Mouse (Mus musculus) liver, postnatal 0 days (tissue): Measurements from ENCODE around the gene Zfp385c. TPM values are rescaled to one million over a fixed set of nuclear protein-coding genes. Genes with fewer than 3 reads are reported as not detected.
"Not testable (repeated sequence)": the region's sequence is repeated elsewhere in the genome, so short reads cannot be mapped to it uniquely, and the experiment has no call there.

ENCODE experiments used
- ATAC-seq: fragments of 200-750 bp; cut with Nextera tagmentation; 2 replicates; pipeline ENCODE4 v1.8.0; 2017; ENCODE audit warnings: mild to moderate bottlenecking, moderate library complexity
- DNase-seq: peaks from one replicate; pipeline ENCODE4 v3.0.0-alpha.2; 2016
- H3K27ac ChIP-seq: fragments of 300-500 bp; sonication (generic); 2 replicates; pipeline ENCODE4 v1.5.1; 2014; ENCODE audit warnings: antibody characterized with exemption, moderate library complexity, mild to moderate bottlenecking, low read depth
- H3K27me3 ChIP-seq: fragments of 300-500 bp; sonication (generic); 2 replicates; pipeline ENCODE4 v1.6.1; 2014; ENCODE audit warnings: low read length, control low read depth, mixed read lengths; ENCODE audit not compliant: insufficient read depth
- H3K36me3 ChIP-seq: fragments of 300-500 bp; sonication (generic); replicated peaks from 2 replicates; pipeline ENCODE4 v1.6.1; 2014; ENCODE audit warnings: mild to moderate bottlenecking, control low read depth, low read length, moderate library complexity, mixed read lengths; ENCODE audit not compliant: insufficient read depth
- H3K4me1 ChIP-seq: fragments of 300-500 bp; sonication (generic); 2 replicates; pipeline ENCODE4 v1.6.1; 2014; ENCODE audit warnings: antibody characterized with exemption, mild to moderate bottlenecking, control low read depth; ENCODE audit not compliant: insufficient read depth
- H3K4me2 ChIP-seq: fragments of 300-500 bp; sonication (generic); 2 replicates; pipeline ENCODE4 v1.6.1; 2014; ENCODE audit warnings: low read depth, mild to moderate bottlenecking, low read length, moderate library complexity, mixed read lengths
- H3K4me3 ChIP-seq: fragments of 300-500 bp; sonication (generic); 2 replicates; pipeline ENCODE4 v1.5.1; 2014; ENCODE audit warnings: low read depth, low read length
- H3K9ac ChIP-seq: fragments of 300-500 bp; sonication (generic); replicated peaks from 2 replicates; pipeline ENCODE4 v1.6.1; 2014; ENCODE audit warnings: mild to moderate bottlenecking, moderate library complexity
- H3K9me3 ChIP-seq: fragments of 300-500 bp; sonication (generic); 2 replicates; pipeline ENCODE4 v1.6.1; 2016; ENCODE audit warnings: mild to moderate bottlenecking, control low read depth, low read length, mixed read lengths
- CTCF ChIP-seq: sonication (generic); IDR thresholded peaks from 2 replicates; pipeline ENCODE4 v1.5.1; 2016; ENCODE audit warnings: antibody characterized with exemption, low read depth
- EP300 ChIP-seq: IDR thresholded peaks from 2 replicates; pipeline ENCODE4 v1.6.1; 2016; ENCODE audit warnings: antibody characterized with exemption, low read depth, mild to moderate bottlenecking
- whole genome bisulfite sequencing: fragments of 180-500 bp; shearing (Covaris S2); extraction: QIAGEN DNeasy Blood & Tissue Kit; methylation state at CpG from one replicate; pipeline ENCODE4 v1.1.7; 2014; ENCODE audit not compliant: insufficient replicate concordance; 5-methylcytosine and 5-hydroxymethylcytosine counted together
- polyA plus RNA-seq: library from polyadenylated mRNA; unstranded; fragments of >200 nt; fragmentation: Nextera tagmentation; extraction: Ambion mirVana; gene quantifications from 2 replicates; pipeline ENCODE4 v1.2.1, GENCODE M21; 2015

Zfp385c gene
- polyA plus RNA-seq, 1 experiment from 2014 or later, result not detected

DNA sequence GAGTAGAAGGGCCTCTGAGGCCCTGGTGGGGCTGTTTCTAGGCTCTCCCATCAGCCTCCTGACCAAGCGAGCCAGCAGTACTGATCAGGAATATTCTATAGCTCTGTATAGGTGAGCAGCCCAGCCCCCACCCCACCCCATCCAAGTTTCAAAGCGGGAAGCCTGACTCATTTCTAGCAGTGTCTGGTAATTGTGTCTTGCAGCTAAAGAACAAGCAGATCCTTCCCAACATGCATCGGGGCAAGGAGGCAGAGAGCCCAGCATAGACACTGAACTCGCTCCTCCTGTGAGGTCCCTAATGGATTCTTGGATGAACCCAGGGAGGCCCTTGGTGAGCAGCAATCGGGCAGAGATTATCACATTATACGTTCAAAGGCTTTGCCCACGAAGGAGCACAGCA is 14.4 kb downstream of the Zfp385c start:
- H3K27ac ChIP-seq, result no peak overlapping the region
- no peaks in the 10 kb centered on the region for H3K4me1 ChIP-seq
- no peak for TF ChIP-seq EP300
- no peak for TF ChIP-seq CTCF
- no peak for DNase-seq
- no peak for ATAC-seq
- no peak overlapping the region for H3K4me3 ChIP-seq
- H3K4me2 ChIP-seq, result no peak overlapping the region
- H3K36me3 ChIP-seq, result no peaks in the 10 kb centered on the region
- 50% methylated on average over 7 of the region's 7 CpGs for WGBS
- H3K9ac ChIP-seq, result no peak overlapping the region
- no peaks in the 10 kb centered on the region for H3K9me3 ChIP-seq
- H3K27me3 ChIP-seq, result peaks cover 8% of the 10 kb centered on the region; the same call in 1 of the 2 replicates

DNA sequence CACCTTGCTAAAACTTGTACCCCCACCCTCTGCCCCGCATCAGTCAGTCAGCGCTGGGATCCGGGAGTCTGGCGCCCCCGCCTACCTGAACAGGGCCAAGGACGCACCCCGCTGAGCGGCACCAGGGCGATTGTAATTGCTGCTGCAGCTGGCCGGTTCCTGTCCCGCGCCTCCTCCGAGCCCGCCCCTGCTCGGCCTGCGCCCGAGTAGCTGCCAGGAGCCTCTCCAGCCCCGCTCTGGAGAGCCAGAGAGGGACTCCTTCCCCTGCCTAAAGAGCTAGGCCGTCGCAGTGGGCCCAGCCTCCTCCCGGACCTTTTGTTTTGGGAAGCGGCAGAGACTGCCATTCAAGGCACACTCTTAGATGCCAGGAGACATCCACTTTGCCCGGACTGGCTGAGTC is 19.1 kb downstream of the Zfp385c start:
- H3K9ac ChIP-seq, result no peak overlapping the region
- H3K4me3 ChIP-seq, result no peak overlapping the region
- H3K36me3 ChIP-seq, result no peaks in the 10 kb centered on the region
- H3K4me2 ChIP-seq, result no peak overlapping the region
- ATAC-seq (no peak), DNase-seq (peak; percentile 20)
- no peaks in the 10 kb centered on the region for H3K4me1 ChIP-seq
- TF ChIP-seq EP300, result no peak
- TF ChIP-seq CTCF, result no peak
- H3K27me3 ChIP-seq, result peaks cover 8% of the 10 kb centered on the region; the same call in 1 of the 2 replicates
- H3K9me3 ChIP-seq, result no peaks in the 10 kb centered on the region
- H3K27ac ChIP-seq, result no peak overlapping the region
- WGBS, result 11% methylated on average over 23 of the region's 23 CpGs

DNA sequence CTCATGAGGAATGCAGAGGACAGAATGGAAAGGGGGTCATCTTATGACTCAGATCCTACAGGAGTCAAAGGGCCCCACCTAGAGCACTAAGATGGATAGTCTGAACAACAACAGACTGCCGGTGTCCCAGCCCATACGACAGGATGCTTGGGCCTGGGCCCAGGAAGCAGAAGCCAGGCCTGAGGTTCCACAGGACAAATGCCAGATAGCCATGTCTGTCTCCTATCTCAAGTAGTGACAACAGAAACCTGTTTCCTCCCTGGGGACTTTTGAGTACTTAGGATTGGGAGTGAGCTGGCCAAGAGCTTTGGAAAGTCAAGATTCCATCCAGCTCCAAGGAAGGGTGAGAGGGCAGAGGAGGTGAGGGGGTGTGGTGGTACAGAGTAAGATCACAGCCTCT is 20.3 kb downstream of the Zfp385c start:
- Histone ChIP-seq H3K4me3 (no peak overlapping the region), H3K9ac (no peak overlapping the region), H3K4me2 (no peak overlapping the region), H3K9me3 (no peaks in the 10 kb centered on the region), H3K27me3 (peaks cover 8% of the 10 kb centered on the region; the same call in 1 of the 2 replicates), H3K27ac (no peak overlapping the region), H3K4me1 (no peaks in the 10 kb centered on the region), H3K36me3 (no peaks in the 10 kb centered on the region)
- WGBS, result 48% methylated on average over 2 of the region's 2 CpGs
- TF ChIP-seq EP300 (no peak), CTCF (no peak)
- ATAC-seq (no peak), DNase-seq (no peak)

DNA sequence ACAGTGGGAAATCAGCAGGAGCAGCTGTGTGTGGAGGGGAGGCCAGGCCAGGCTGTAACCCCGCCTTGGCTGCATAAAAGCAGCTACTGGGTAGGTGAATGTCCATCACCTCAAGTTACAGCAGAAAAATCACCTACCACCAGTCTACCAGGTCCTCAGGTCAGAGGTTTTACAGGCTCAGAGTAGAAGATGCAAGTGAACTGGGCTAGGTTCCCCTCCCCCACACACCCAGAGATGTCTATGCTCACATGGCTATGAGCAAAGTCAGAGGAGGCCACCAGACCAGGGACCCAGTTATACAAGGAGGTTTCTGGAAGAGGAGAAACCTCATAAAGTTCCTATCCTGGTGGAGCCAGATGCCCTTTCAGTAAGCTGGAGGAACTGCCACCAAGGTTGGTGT is 21.2 kb downstream of the Zfp385c start:
- Histone ChIP-seq H3K9me3 (no peaks in the 10 kb centered on the region), H3K4me2 (no peak overlapping the region), H3K4me1 (no peaks in the 10 kb centered on the region), H3K27me3 (peaks cover 8% of the 10 kb centered on the region; the same call in 1 of the 2 replicates), H3K9ac (no peak overlapping the region), H3K27ac (no peak overlapping the region), H3K36me3 (no peaks in the 10 kb centered on the region), H3K4me3 (no peak overlapping the region)
- ATAC-seq, result no peak
- WGBS, result 90% methylated on average over 1 of the region's 1 CpGs
- DNase-seq, result no peak
- TF ChIP-seq CTCF, result no peak
- TF ChIP-seq EP300, result no peak

DNA sequence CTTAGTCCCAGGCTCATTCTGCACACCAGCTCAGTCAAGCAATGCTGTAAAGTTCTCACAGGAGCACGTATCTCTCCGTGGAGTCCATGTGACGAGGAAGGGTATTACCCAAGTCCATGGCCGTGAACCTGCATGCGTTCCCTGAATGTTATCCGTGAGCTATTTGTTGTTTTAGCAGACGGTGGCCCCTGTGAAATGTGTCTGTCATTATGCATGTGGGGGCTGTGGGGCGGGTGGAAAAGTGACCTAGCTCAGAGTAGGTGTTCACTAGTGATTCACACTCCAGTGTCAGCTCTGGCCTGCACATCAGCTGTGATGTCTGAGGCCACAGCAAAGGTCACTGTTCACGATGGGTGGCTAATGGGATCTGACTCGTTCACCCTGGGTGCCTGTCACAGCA is 32.4 kb downstream of the Zfp385c start:
- Histone ChIP-seq H3K27ac (no peak overlapping the region), H3K27me3 (no peaks in the 10 kb centered on the region), H3K9me3 (no peaks in the 10 kb centered on the region), H3K4me1 (no peaks in the 10 kb centered on the region), H3K9ac (no peak overlapping the region), H3K4me3 (no peak overlapping the region), H3K4me2 (no peak overlapping the region), H3K36me3 (no peaks in the 10 kb centered on the region)
- WGBS, result 74% methylated on average over 10 of the region's 10 CpGs
- DNase-seq, result no peak
- TF ChIP-seq CTCF (no peak), EP300 (no peak)
- no peak for ATAC-seq

DNA sequence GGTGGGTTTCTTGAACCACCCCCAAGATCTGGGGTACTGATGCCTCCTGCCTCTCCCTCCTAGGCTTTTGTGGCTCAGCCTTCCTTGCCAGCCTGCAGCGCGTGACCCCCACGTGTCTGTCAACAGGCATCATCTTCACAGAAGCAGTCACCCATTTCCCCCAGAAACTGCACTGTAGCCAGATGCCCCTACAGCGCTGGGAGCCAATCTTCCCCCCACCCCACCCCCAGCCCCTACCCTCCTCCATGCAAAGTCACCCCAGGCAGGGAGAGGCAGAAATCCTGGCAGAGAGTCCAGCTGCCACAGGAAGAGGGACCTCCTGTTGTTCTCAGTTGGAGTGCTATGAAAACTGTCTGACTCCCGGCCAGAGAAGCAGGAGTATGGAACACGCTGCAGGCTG is 35.8 kb downstream of the Zfp385c start:
- H3K36me3 ChIP-seq, result no peaks in the 10 kb centered on the region
- H3K4me2 ChIP-seq, result no peak overlapping the region
- peaks cover 3% of the 10 kb centered on the region; the same call in 1 of the 2 replicates for H3K27me3 ChIP-seq
- TF ChIP-seq CTCF, result no peak
- TF ChIP-seq EP300, result no peak
- no peaks in the 10 kb centered on the region for H3K9me3 ChIP-seq
- no peak overlapping the region for H3K4me3 ChIP-seq
- no peak for ATAC-seq
- no peak overlapping the region for H3K9ac ChIP-seq
- 17% methylated on average over 6 of the region's 6 CpGs for WGBS
- no peak for DNase-seq
- no peaks in the 10 kb centered on the region for H3K4me1 ChIP-seq
- no peak overlapping the region for H3K27ac ChIP-seq

DNA sequence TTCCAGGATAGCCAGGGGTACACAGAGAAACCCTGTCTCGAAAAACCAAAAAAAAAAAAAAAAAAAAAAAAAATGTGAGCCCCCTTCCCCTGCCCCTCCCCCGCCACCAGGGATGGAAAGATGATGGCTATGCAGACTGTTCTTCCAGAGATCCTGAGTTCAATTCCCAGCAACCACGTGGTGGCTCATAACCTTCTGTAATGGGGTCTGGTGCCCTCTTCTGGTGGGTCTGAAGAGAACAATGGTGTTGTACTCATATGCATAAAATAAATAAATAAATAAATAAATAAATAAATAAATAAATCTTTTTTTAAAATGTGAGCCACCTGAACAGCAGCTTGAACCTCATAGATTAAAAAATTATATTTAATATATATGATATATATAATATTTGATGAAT is 36.7 kb downstream of the Zfp385c start:
- ATAC-seq, result not testable (repeated sequence)

More for the DNA sequence above, 36.7 kb downstream of the Zfp385c start:
- H3K4me1 ChIP-seq, H3K4me2 ChIP-seq, H3K36me3 ChIP-seq, H3K27me3 ChIP-seq, H3K9me3 ChIP-seq, DNase-seq, H3K4me3 ChIP-seq, H3K27ac ChIP-seq, H3K9ac ChIP-seq: not testable (repeated sequence)
- peak; percentile 41; the same call in 1 of the 2 replicates for TF ChIP-seq CTCF
- 47% methylated on average over 2 of the region's 3 CpGs for WGBS
